Mouse (Mus musculus) liver, postnatal 0 days (tissue): ENCODE results near the gene Npdc1.

ENCODE experiments used
- CTCF ChIP-seq: sonication (generic); IDR thresholded peaks from 2 replicates; pipeline ENCODE4 v1.5.1; 2016; ENCODE audit warnings: antibody characterized with exemption, low read depth
- EP300 ChIP-seq: IDR thresholded peaks from 2 replicates; pipeline ENCODE4 v1.6.1; 2016; ENCODE audit warnings: antibody characterized with exemption, low read depth, mild to moderate bottlenecking

DNA sequence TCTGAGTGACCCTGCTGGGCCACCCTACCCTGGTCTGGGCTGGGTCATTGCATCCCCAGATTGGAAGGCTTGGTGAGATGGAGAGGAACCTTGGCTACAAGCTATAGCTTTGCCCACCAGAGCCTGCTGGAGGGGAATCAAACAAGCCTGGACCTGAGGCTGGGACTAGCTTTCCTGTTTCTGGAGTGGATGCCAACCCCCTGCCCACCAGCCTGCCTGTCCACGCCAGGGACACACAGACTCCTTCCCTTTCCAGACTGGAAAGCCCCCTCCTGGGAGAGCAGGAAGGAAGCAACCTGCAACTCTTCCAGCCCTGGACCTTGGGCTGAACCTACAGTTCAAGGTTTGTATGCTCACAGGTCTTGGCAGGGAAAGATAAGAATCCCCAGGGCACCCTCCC is 24.5 kb downstream of the Npdc1 start:
- TF ChIP-seq EP300 (no peak), CTCF (no peak)
